Mouse (Mus musculus): ENCODE results near the gene Kdm6b. TPM values are rescaled to one million over a fixed set of nuclear protein-coding genes. Genes with fewer than 3 reads are reported as not detected.

The Kdm6b gene
- polyA plus RNA-seq, 1 experiment from 2014 or later = 59.2 TPM

DNA sequence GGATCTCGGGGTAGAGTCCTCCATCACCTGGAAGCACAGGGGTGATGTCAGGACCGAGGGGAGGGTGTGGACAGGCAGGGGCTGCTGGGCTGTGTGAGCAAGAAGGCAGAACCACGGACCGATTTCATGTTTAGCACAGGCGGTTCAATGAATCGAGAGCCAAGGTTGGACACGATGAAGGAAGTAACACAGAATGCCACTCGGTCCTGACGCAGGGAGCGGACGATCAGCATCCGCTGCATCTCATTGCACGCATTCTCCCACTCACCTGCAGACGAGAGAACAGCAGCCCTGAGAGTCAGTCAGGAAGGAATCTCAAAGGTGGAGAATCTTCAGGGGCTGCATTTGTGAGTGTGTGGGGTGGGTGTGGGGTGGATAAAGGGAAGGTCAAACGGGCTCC lies 17.2 kb upstream of the Kdm6b start:
- Histone ChIP-seq H3K9ac (replicated peaks) (no peak overlapping the region), H3K9me3 (no peaks in the 10 kb centered on the region), H3K4me3 (replicated peaks) (no peak overlapping the region), H3K27me3 (no peaks in the 10 kb centered on the region; the same call in 1 of the 2 replicates), H3K4me2 (replicated peaks) (no peak overlapping the region), H3K27ac (no peak overlapping the region), H3K4me1 (replicated peaks) (peaks cover 3% of the 10 kb centered on the region), H3K36me3 (no peaks in the 10 kb centered on the region)
- no peak for ATAC-seq
- WGBS = 89% methylated on average over 15 of the region's 15 CpGs

DNA sequence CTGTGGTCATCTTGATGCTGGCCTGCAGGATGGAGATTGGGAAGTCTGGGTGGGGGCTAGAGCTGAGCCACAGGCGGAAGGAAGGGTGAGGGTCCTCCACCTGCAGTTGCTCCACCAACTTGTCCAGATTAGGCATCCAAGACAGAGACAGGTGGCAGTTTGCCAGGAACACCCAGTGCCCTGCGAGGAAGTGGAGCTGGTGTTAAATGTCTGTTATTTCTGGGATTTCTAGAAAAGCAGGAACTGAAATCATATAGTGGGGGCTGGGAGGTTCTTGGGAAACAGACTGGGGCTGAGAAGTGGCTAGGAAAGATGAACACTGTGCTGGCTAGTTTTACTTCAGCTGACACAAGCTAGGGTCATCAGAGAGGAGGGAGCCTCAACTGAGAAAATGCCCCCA lies 15.8 kb upstream of the Kdm6b start:
- 72% methylated on average over 2 of the region's 2 CpGs for WGBS
- no peak for ATAC-seq

DNA sequence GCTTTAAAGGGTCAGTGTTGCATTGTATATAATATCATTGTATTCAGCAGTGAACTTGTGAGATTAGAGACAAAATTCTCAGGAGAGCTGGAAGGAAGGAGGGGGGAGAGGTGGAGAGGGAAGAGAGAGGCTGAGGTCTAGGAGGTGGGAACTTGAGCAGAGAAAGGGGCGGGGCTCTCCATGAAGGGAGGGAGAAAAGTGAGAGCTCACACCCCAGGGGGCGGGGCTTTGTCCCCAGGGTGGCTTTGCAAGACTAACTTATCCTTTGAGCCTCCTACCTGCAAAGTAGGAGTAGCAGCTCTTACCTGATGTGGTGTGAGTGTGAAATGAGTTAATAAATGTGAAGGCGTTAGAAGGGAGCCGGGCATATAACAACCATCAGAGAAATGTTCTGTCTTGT lies 15.3 kb upstream of the Kdm6b start:
- no peaks in the 10 kb centered on the region for H3K9me3 ChIP-seq
- no peak overlapping the region for H3K9ac ChIP-seq (replicated peaks)
- no peak overlapping the region for H3K27ac ChIP-seq
- H3K27me3 ChIP-seq = peaks cover 4% of the 10 kb centered on the region; the same call in 1 of the 2 replicates
- no peak overlapping the region for H3K4me2 ChIP-seq (replicated peaks)
- H3K36me3 ChIP-seq = no peaks in the 10 kb centered on the region
- ATAC-seq = no peak
- H3K4me3 ChIP-seq (replicated peaks) = no peak overlapping the region
- 39% methylated on average over 4 of the region's 4 CpGs for WGBS
- peaks cover 3% of the 10 kb centered on the region for H3K4me1 ChIP-seq (replicated peaks)

More for the DNA sequence above, 15.8 kb upstream of the Kdm6b start:
- no peak overlapping the region for H3K27ac ChIP-seq
- no peak overlapping the region for H3K4me2 ChIP-seq (replicated peaks)
- peaks cover 3% of the 10 kb centered on the region for H3K4me1 ChIP-seq (replicated peaks)
- H3K9ac ChIP-seq (replicated peaks) = no peak overlapping the region
- H3K9me3 ChIP-seq = no peaks in the 10 kb centered on the region
- H3K27me3 ChIP-seq = no peaks in the 10 kb centered on the region; the same call in 1 of the 2 replicates
- no peaks in the 10 kb centered on the region for H3K36me3 ChIP-seq
- no peak overlapping the region for H3K4me3 ChIP-seq (replicated peaks)

DNA sequence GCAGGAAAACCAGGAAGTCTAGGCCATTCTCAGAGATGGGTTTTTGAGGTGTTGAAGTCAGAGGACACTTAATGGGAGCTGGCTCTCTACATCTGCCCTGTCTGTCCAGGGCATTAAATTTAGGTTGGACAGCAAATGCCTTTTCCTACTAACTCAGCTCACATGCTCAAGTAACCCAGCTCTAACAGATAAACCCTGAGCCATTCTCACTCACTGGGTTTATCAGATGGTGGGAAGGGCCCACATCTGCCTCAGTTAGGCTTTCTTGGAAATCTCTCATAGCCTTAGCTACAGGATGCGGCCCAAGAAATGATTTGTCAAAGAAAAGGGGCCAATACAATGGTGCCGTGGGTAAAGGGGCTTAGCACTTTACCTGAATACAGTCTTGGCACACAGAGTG lies 12.8 kb upstream of the Kdm6b start:
- no peak overlapping the region for H3K9ac ChIP-seq (replicated peaks)
- no peak overlapping the region for H3K27ac ChIP-seq
- H3K4me2 ChIP-seq (replicated peaks) = no peak overlapping the region
- peaks cover 5% of the 10 kb centered on the region for H3K4me1 ChIP-seq (replicated peaks)
- no peak overlapping the region for H3K4me3 ChIP-seq (replicated peaks)
- peaks cover 27% of the 10 kb centered on the region for H3K27me3 ChIP-seq
- WGBS = 77% methylated on average over 2 of the region's 2 CpGs
- H3K36me3 ChIP-seq = no peaks in the 10 kb centered on the region
- H3K9me3 ChIP-seq = no peaks in the 10 kb centered on the region
- no peak for ATAC-seq

DNA sequence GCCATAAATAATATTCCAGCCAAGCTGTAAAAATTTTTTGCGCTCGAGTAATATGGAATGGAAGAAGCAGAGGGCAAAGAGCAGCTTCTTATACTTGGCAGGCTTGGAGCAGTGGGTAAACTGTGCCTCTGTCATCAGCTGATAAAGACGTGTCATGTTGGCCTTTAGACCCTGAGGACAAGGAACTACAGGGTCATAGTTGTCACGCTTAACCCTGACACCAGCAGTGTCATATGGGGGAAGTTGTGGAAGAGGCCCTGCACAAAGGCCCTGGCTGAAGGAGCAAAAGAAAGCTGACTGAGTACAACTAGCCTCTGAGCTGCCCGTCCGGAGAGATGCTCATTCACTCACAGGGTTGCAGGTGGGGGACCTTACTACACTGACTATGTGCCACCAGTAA lies 10.4 kb upstream of the Kdm6b start:
- no peak overlapping the region for H3K4me2 ChIP-seq (replicated peaks)
- no peak overlapping the region for H3K4me3 ChIP-seq (replicated peaks)
- no peak overlapping the region for H3K27ac ChIP-seq
- WGBS = 77% methylated on average over 6 of the region's 6 CpGs
- no peaks in the 10 kb centered on the region for H3K36me3 ChIP-seq
- H3K9me3 ChIP-seq = no peaks in the 10 kb centered on the region
- peaks cover 41% of the 10 kb centered on the region for H3K27me3 ChIP-seq
- H3K9ac ChIP-seq (replicated peaks) = no peak overlapping the region
- H3K4me1 ChIP-seq (replicated peaks) = peaks cover 28% of the 10 kb centered on the region
- no peak for ATAC-seq

DNA sequence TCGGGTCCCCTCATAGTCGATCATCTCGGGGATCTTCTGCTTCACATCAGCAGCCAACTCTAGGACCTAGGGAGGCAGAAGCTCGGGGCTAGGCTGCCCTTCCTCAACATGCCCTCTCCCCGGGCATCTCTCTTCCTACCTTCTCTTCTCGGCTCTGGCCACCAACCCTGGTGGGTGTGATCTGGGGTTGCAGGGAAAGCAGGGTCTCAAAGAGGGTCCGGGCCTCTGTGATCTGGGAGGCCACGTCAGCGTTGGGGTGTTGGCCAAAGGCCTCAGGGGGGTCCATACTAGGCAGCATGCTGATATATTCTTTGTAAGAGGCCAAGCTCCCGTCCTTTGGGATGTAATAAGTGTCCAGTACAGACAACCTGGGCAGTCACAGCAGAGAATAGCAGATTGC lies 9.4 kb upstream of the Kdm6b start:
- Histone ChIP-seq H3K4me1 (replicated peaks) (peaks cover 34% of the 10 kb centered on the region), H3K4me3 (replicated peaks) (no peak overlapping the region), H3K9me3 (no peaks in the 10 kb centered on the region), H3K27ac (no peak overlapping the region), H3K27me3 (peaks cover 41% of the 10 kb centered on the region), H3K4me2 (replicated peaks) (no peak overlapping the region), H3K9ac (replicated peaks) (no peak overlapping the region), H3K36me3 (no peaks in the 10 kb centered on the region)
- 90% methylated on average over 10 of the region's 10 CpGs for WGBS
- ATAC-seq = no peak

DNA sequence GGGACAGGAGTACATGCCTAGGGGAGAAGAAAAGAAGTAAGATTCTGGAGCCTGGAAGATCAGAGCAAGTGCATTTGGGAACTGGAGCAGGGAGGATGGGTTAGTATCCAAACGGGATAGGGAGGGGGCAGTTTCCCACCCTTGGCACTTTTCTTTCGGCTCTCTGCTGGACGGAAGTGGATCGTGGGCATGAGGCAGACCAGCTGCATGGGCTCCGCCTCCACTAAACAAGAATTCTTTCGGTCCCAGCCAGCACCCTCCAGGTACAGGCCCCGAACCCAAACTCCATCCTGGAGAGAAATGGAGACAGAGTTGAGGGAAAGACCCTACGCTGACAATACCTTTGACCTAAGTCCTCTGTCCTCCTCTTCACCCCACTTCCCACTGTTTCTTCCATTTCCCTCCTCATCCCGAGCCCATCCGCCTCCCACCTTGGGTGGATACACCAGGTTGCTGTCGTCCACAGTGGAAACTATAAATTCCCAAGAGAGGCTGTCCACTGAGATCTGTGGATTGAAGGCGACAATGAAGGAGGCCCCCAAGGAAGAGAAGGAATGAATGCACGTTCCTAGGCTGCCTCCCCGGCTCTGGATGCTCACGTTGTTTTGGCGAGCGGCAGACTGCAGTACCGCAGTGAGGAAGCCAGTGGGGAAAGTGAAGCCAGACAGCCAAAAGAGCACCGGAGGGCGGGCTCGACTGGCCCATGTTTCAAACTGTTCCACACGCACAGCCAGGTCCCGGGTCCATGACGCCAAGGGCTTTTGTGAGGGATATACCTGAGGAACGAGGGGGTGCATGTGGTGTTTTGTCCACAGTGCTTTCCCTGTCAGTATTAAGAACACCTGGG lies 7.9 kb upstream of the Kdm6b start:
- Histone ChIP-seq H3K27me3 (peaks cover 41% of the 10 kb centered on the region), H3K9me3 (no peaks in the 10 kb centered on the region), H3K9ac (replicated peaks) (0 out of 2 replicates have a peak overlapping the region, but pooled peaks have one; percentile 1), H3K4me3 (replicated peaks) (no peak overlapping the region), H3K36me3 (no peaks in the 10 kb centered on the region), H3K4me1 (replicated peaks) (peaks cover 49% of the 10 kb centered on the region), H3K4me2 (replicated peaks) (0 out of 2 replicates have a peak overlapping the region, but pooled peaks have one; percentile 96), H3K27ac (no peak overlapping the region)
- no peak for ATAC-seq
- 9% methylated on average over 25 of the region's 25 CpGs for WGBS

DNA sequence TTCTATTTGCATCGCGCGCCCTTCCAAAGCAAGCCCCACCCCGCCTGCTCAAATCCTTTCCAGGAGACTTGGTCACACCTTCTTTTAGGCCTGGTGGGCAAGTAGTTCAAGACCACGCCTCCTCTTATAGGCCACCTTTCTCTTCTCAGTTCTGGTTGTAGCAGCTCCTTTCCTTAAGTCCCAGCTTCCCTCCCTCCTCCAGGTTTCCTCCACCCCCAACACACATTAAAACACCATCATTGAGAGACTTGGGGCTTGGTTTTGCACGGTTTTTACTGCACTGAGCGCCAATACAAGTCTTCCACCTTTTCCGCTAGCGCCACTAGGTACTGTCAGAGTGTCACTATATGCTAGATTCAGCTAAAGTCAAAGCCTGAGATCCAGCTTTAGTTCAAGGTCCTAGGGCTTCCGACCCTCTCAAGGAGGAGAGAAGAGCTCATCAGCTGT lies 7.1 kb upstream of the Kdm6b start:
- ATAC-seq = no peak
- Histone ChIP-seq H3K4me1 (replicated peaks) (peaks cover 50% of the 10 kb centered on the region), H3K27me3 (peaks cover 41% of the 10 kb centered on the region), H3K4me3 (replicated peaks) (peak overlapping the region; percentile 83), H3K36me3 (no peaks in the 10 kb centered on the region), H3K4me2 (replicated peaks) (peak overlapping the region; percentile 96), H3K9ac (replicated peaks) (peak overlapping the region; percentile 53; the same call in 1 of the 2 replicates), H3K27ac (no peak overlapping the region), H3K9me3 (no peaks in the 10 kb centered on the region)
- 3% methylated on average over 10 of the region's 10 CpGs for WGBS

DNA sequence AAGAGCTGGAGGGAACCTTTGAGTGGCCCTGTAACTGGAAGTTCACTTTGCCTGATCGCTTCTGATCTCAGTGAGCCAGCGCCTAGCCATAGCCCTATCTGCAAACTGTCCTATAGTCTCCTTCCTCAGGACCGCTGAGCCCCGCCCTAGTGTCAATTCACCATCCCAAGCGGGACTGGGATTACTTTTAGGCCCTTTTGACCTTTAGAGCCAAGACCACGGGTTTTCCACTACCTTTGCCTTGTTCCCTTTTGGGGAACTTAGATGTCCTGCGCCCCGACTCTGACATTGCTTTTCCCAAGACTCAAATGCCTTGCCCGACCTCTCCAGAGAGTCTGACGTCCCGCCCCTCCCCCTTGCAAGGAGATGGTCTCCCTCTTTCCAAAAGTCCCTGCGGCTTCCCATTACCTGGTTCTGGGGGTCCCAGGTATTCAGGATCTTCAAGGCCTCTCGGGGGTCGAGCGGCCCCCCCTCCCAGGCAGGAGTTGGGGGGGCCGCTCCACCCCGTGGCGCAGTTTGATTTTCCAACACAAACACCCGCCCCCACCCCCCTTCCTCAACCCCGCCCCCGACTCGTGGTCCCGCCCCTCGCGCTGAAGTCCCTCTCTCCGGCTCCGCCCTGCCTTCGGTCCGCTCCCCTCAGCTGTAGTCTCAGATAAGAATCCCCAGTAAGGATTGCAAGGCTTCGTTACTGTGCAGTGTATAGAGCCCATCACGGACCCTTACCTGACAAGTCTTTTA lies 6.5 kb upstream of the Kdm6b start:
- Histone ChIP-seq H3K4me1 (replicated peaks) (peaks cover 52% of the 10 kb centered on the region), H3K4me3 (replicated peaks) (peak overlapping the region; percentile 83), H3K4me2 (replicated peaks) (peak overlapping the region; percentile 96), H3K27ac (no peak overlapping the region), H3K27me3 (peaks cover 41% of the 10 kb centered on the region), H3K36me3 (no peaks in the 10 kb centered on the region), H3K9me3 (no peaks in the 10 kb centered on the region), H3K9ac (replicated peaks) (peak overlapping the region; percentile 53)
- no peak for ATAC-seq
- under 1% methylated on average over 31 of the region's 31 CpGs for WGBS

DNA sequence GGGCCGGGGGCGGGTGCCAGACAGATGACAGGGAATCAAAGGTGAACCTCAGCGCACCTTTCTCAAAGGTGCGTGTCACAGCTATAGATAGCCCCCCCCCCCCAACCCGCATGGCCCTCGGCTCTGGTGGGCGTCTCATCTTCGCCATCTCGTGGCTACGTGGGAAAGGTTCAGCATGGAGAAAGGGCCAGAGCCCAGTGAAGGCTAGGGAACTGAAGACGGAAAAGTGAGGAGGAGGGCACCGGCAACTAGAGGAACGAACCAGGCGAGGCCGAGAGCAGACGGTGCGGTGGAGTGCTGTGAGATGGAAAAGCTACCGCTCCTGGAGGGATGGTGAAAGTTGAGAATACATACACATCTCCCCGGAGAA lies 6.0 kb upstream of the Kdm6b start:
- no peaks in the 10 kb centered on the region for H3K9me3 ChIP-seq
- no peak for ATAC-seq
- H3K27ac ChIP-seq = peak overlapping the region; percentile 83
- H3K9ac ChIP-seq (replicated peaks) = peak overlapping the region; percentile 53
- H3K4me1 ChIP-seq (replicated peaks) = peaks cover 58% of the 10 kb centered on the region
- no peaks in the 10 kb centered on the region for H3K36me3 ChIP-seq
- peak overlapping the region; percentile 96 for H3K4me2 ChIP-seq (replicated peaks)
- under 1% methylated on average over 19 of the region's 19 CpGs for WGBS
- peak overlapping the region; percentile 83 for H3K4me3 ChIP-seq (replicated peaks)
- H3K27me3 ChIP-seq = peaks cover 41% of the 10 kb centered on the region

DNA sequence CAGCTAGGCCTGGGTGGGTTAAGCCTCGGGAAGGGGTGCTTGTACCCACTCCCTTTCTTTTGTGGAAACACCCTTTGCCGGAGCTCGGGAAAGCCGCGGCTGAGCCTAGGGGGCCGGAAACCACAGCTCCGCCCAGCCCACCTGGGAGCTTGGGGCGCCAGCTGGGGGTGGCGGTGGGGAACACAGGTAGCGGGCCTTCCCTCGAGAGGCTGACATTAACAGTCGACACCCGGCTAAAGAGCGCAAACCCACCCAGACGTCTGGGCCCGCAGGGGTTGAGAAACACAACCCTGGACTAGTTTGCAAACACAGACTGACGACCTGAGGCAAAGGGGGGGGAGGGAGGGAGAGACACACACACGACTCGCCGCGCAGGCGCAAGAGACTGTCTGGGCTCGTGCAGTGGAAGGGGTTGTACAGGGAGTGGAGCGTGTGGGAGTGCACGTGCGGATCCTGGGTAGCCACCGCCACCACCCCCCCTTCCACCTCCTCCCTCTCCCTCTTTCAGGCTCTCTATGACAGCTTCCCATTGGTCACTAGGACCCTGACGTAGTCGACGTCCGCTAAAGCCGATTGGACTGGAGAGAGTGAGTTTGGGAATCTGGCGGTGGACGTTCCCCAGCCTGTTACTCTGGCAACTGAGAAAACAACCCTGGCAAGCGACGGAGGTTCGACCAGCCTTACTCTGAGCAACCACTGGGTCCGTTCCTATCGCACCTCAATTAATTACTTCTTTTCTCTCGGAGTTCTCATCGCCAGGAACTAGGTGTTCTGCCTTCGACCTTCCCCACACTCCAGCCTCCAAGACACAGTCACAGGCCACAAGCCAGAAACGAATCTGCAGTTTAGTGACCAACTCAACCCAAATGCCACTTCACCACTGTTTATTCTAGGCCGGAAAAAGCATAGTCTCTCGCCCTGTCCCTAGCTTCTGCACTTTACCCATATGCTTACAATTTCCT lies 5.3 kb upstream of the Kdm6b start:
- H3K27ac ChIP-seq = peak overlapping the region; percentile 100
- H3K27me3 ChIP-seq = peaks cover 38% of the 10 kb centered on the region
- H3K9ac ChIP-seq (replicated peaks) = peak overlapping the region; percentile 75
- peaks cover 65% of the 10 kb centered on the region for H3K4me1 ChIP-seq (replicated peaks)
- no peaks in the 10 kb centered on the region for H3K9me3 ChIP-seq
- WGBS = under 1% methylated on average over 43 of the region's 45 CpGs
- peak; percentile 92 for ATAC-seq
- no peaks in the 10 kb centered on the region for H3K36me3 ChIP-seq
- H3K4me2 ChIP-seq (replicated peaks) = peak overlapping the region; percentile 96
- peak overlapping the region; percentile 83 for H3K4me3 ChIP-seq (replicated peaks)

All from midbrain, embryonic 13.5 days (tissue).